Mouse (Mus musculus): ENCODE data around the gene Kctd6. TPM values are rescaled to one million over a fixed set of nuclear protein-coding genes. Genes with fewer than 3 reads are reported as not detected.

The Kctd6 gene
- total and polyA plus RNA-seq, 3 experiments, result 2.9 to 4.2 (median 3.8) TPM

DNA sequence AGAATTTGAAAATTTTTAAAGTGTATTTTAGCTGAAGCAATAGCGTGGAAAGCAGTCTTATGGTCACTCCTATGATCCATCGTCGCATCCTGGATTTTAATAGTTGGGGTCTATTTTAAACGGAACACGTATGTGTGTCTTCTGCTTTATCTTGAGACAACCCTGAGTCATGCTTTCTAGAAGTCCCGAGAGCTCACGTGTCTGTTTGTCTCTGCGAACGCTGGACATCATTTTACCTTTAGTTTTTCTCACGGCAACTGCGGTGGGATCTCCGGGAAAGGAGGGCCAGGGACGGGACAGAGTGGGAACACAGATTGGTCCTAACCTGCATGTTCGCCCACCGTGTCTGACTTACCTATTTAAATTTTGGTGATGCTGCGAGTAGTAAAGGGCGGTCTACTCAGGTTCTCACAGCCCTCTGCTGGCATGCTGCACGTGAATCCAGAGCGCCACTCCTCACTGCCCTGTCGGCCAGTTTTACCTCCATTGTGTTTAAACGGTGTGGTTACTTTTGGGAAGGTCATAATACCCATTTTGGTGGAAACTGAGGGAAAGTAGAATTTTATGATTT lies 1.4 kb downstream of the Kctd6 start:
- DNase-seq (ENCODE audit: extremely low read depth), result no peak
- Histone ChIP-seq H3K9ac (ENCODE audit: insufficient read depth, low read depth) (no peak overlapping the region), H3K27ac (ENCODE audit: insufficient read depth, low read depth) (no peak overlapping the region), H3K4me1 (ENCODE audit: control insufficient read depth in 1 of 2, insufficient read depth in 2 of 2) (peaks cover 4 to 21% of the 10 kb centered on the region in 2 experiments), H3K4me2 (ENCODE audit: insufficient read depth, low read depth, poor library complexity, severe bottlenecking) (no peak overlapping the region), H3K9me3 (replicated peaks; ENCODE audit: low read length) (no peaks in the 10 kb centered on the region), H3K27me3 (replicated peaks) (peaks cover 7% of the 10 kb centered on the region), H3K36me3 (replicated peaks in 1 of 2; ENCODE audit: control insufficient read depth in 1 of 2, insufficient read depth in 1 of 2, low read length in 1 of 2) (no peaks in the 10 kb centered on the region), H3K4me3 (replicated peaks in 1 of 3; ENCODE audit: low read depth in 2 of 3, low read length in 2 of 3, poor library complexity in 1 of 3) (no peak overlapping the region), H3K79me2 (replicated peaks; ENCODE audit: control insufficient read depth, extremely low read depth, insufficient read depth, poor library complexity, severe bottlenecking) (no peaks in the 10 kb centered on the region)
- in situ Hi-C loops (cut with MboI; ENCODE audit: low pct_ligation_motif_present, low pct_unique_long_range_greater_than_20kb, low sequenced_read_pairs) (no loop called here), dilution Hi-C loops (cut with MboI; ENCODE audit: extremely low pct_ligation_motif_present, extremely low pct_unique_long_range_greater_than_20kb, low sequenced_read_pairs) (no loop called here)
- no peak for TF ChIP-seq MXI1 (IDR thresholded peaks at IDR 0.05; ENCODE audit: low read depth, low read length)
- no peak for TF ChIP-seq JUND (conservative IDR thresholded peaks at IDR 0.05; ENCODE audit: low read depth, low read length)
- no peak for TF ChIP-seq EP300 (IDR thresholded peaks at IDR 0.05; ENCODE audit: low read length)
- TF ChIP-seq POLR2AphosphoS2 (IDR thresholded peaks at IDR 0.05; ENCODE audit: low read depth, low read length), result no peak
- no peak for TF ChIP-seq ZMIZ1 (IDR thresholded peaks at IDR 0.05; ENCODE audit: low read depth, low read length)
- TF ChIP-seq CHD1 (IDR thresholded peaks at IDR 0.05; ENCODE audit: low read depth, low read length), result no peak
- TF ChIP-seq IRF4 (IDR thresholded peaks at IDR 0.05; ENCODE audit: low read depth, low read length), result no peak
- TF ChIP-seq ZC3H11A (IDR thresholded peaks at IDR 0.05; ENCODE audit: low read depth, low read length), result no peak
- TF ChIP-seq POLR2A (IDR thresholded peaks at IDR 0.05; ENCODE audit: low read depth, low read length), result no peak
- TF ChIP-seq GABPA (IDR thresholded peaks at IDR 0.05; ENCODE audit: insufficient replicate concordance, low read depth, low read length), result no peak
- TF ChIP-seq MAZ (IDR thresholded peaks at IDR 0.05; ENCODE audit: low read depth, low read length), result no peak

DNA sequence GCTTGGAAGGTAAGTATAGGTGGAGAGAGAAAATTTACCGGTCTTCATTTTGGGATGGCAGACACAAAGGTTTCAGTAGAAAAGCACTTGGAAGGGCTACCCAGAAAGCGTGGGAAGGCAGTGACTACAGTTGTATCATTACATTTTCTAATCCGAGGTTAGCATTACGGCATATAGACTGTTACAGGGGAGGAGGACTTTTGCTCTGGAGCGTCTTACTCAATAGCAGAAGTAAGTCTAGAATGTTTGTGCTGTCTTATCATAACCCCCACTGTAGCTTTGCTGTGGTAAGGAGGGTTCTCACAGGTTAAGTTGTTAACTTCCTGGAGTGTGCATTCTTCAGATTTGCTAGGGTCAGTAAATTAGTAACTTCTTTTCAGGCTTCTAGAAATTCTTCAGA lies 2.2 kb downstream of the Kctd6 start:
- in situ Hi-C loops (cut with MboI; ENCODE audit: low pct_ligation_motif_present, low pct_unique_long_range_greater_than_20kb, low sequenced_read_pairs) (no loop called here), dilution Hi-C loops (cut with MboI; ENCODE audit: extremely low pct_ligation_motif_present, extremely low pct_unique_long_range_greater_than_20kb, low sequenced_read_pairs) (no loop called here)
- Histone ChIP-seq H3K27me3 (replicated peaks) (peaks cover 7% of the 10 kb centered on the region), H3K4me1 (ENCODE audit: control insufficient read depth in 1 of 2, insufficient read depth in 2 of 2) (peaks cover 4 to 21% of the 10 kb centered on the region in 2 experiments), H3K79me2 (replicated peaks; ENCODE audit: control insufficient read depth, extremely low read depth, insufficient read depth, poor library complexity, severe bottlenecking) (no peaks in the 10 kb centered on the region), H3K4me2 (ENCODE audit: insufficient read depth, low read depth, poor library complexity, severe bottlenecking) (no peak overlapping the region), H3K36me3 (replicated peaks in 1 of 2; ENCODE audit: control insufficient read depth in 1 of 2, insufficient read depth in 1 of 2, low read length in 1 of 2) (no peaks in the 10 kb centered on the region), H3K27ac (ENCODE audit: insufficient read depth, low read depth) (no peak overlapping the region), H3K4me3 (replicated peaks in 1 of 3; ENCODE audit: low read depth in 2 of 3, low read length in 2 of 3, poor library complexity in 1 of 3) (no peak overlapping the region), H3K9me3 (replicated peaks; ENCODE audit: low read length) (no peaks in the 10 kb centered on the region), H3K9ac (ENCODE audit: insufficient read depth, low read depth) (no peak overlapping the region)
- no peak for DNase-seq (ENCODE audit: extremely low read depth)
- TF ChIP-seq POLR2AphosphoS2 (IDR thresholded peaks at IDR 0.05; ENCODE audit: low read depth, low read length) (no peak), ZKSCAN1 (IDR thresholded peaks at IDR 0.05; ENCODE audit: borderline replicate concordance, low read depth, low read length) (no peak), MAZ (IDR thresholded peaks at IDR 0.05; ENCODE audit: low read depth, low read length) (no peak), E2F4 (IDR thresholded peaks at IDR 0.05; ENCODE audit: insufficient replicate concordance, low read depth, low read length) (no peak), EP300 (IDR thresholded peaks at IDR 0.05; ENCODE audit: low read length) (no peak), USF1 (IDR thresholded peaks at IDR 0.05; ENCODE audit: low read depth, low read length) (no peak), RAD21 (IDR thresholded peaks at IDR 0.05; ENCODE audit: low read depth, low read length) (no peak), GABPA (IDR thresholded peaks at IDR 0.05; ENCODE audit: insufficient replicate concordance, low read depth, low read length) (no peak)
